Mouse (Mus musculus) gastrocnemius, postnatal 36 days (tissue): ENCODE measurements at regions not wholly inside any gene's neighbourhood (a gene's known extent, or its start where the extent isn't known, plus 50 kb on each side); places are given as distances from the start of the nearest gene placed in this dataset.

Experiments used
- DNase-seq, 2 experiments: peaks; one replicate each; pipeline ENCODE4 v3.0.0; 2022
- intact Hi-C: fragments of 180-260 bp; cut with DNase I; formaldehyde crosslinking; loops from one replicate; pipeline ENCODE4 v1.15.1; 2025

- intact Hi-C loops, result no loop called here
- DNase-seq, result no peak
Observed at GRCm38 (mm10) chr10:111815160-111815559, 157.3 kb upstream of the Krr1 start.

DNA sequence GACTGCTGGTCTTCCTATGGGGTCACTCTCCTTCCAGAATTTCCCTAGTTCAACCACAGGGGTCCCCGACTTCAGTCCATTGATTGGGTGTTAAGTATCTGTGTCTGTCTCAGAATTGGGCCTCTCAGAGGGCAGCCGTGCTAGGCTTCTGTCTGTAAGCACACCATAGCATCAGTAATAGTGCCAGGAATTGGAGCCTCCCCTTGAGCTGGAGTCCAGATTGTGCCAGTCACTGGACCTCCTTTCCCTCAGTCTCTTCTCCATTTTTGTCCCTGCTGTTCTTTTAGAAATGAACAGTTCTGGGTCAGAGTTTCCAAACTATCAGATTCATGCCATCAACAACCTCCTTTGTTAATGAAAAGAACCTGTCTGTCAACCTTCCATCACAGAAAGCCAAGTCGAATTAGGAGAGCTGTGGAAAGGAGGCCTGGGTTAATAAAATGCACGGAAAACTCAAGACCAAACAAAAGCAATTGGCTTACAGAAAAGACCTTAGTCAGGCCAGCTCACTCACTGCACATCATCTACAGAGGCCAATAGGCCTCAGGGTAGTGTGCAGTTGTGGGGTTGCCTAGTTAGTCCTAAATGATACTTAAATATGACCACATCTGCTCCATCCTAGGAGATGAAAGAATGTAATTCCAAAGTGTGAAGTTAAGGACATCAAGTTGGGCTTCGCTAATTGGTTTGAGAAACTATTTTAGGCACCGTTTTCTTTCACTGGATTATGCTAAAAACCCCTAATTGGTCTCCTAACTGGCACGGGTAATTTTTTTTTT lies 156.5 kb upstream of the Krr1 start:
- DNase-seq, result no peak
- intact Hi-C loops, result no loop called here

GRCm38 (mm10) chr10:111819755-111820451 lies 152.6 kb upstream of the Krr1 start:
- DNase-seq, result peak in 1 of 2 experiments; percentile 33
- intact Hi-C loops, result no loop called here

- no peak for DNase-seq
- intact Hi-C loops, result no loop called here
Observed at GRCm38 (mm10) chr10:111824820-111825219, 147.6 kb upstream of the Krr1 start.

- intact Hi-C loops, result no loop called here
- DNase-seq, result no peak
Observed at GRCm38 (mm10) chr10:111826033-111826754, 146.3 kb upstream of the Krr1 start.

DNA sequence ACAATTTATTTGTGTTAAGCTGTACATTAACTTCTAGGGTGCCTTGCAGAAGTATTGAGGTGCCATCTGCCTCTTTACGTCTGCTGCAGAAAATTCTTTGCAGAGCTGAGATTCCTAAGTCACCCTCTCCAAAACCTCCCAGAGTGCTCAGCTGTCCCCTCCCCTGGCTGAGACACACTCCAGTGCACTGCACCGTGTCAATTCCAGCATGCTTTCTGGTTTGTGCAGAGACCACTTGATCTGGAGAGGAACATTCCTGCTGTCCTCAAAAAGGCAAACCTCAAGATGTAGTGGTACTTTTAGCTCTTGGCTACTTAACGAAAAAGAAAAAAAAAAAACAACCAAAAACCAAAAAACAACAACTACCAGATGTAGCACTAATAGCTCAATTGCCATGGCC lies 145.2 kb upstream of the Krr1 start:
- no peak for DNase-seq
- intact Hi-C loops, result no loop called here

- intact Hi-C loops, result no loop called here
- DNase-seq, result no peak
Observed at GRCm38 (mm10) chr10:111827930-111828329, 144.5 kb upstream of the Krr1 start.

GRCm38 (mm10) chr10:111828610-111829009 lies 143.9 kb upstream of the Krr1 start:
- intact Hi-C loops, result no loop called here
- DNase-seq, result no peak

- intact Hi-C loops, result no loop called here
- no peak for DNase-seq
Observed at GRCm38 (mm10) chr10:111829291-111829690, 143.2 kb upstream of the Krr1 start.

DNA sequence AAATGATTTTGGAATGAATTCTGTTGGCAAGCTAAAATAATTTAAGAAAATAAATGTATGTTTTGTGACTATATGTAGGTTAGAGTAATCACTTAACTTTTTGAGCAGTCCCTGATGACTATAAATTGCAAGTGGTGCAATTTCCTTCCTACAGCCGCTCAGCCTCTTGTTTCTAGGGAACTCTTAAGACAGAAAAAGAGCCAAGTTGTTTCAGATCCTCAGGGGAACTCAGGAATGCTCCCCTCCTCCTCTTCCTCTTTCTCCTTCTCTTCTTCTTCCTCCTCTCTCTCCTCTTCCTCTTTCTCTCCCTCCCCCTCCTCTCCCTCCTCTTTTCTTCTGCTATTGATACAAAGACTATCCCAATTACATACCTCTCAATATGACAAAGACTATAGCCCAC lies 141.4 kb upstream of the Krr1 start:
- intact Hi-C loops, result no loop called here
- no peak for DNase-seq

- intact Hi-C loops, result no loop called here
- DNase-seq, result no peak
Observed at GRCm38 (mm10) chr10:111833611-111834010, 138.9 kb upstream of the Krr1 start.

- no peak for DNase-seq
- intact Hi-C loops, result no loop called here
Observed at GRCm38 (mm10) chr10:111834280-111834679, 138.2 kb upstream of the Krr1 start.

- intact Hi-C loops, result no loop called here
- peak; percentile 21 to 44 for DNase-seq
Observed at GRCm38 (mm10) chr10:111834925-111835823, 137.3 kb upstream of the Krr1 start.

DNA sequence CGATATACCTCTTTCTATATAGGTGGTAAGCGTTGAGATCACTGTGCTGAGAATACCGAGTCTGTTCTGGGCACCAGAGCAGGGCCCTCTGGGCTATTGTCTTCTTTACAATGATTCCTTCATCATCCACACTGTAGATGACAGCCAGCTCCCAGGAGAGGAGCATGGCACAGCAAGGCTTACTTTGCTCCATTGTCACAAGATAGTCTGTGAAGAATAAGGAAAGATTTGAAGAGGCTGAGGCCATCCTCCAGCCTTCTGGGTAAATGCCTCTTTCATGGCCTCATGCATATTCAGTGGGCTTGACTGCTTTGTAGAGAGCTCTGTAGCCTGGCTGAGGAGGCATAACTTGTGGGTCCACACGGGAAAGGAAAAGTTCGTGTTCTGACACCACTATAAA lies 136.3 kb upstream of the Krr1 start:
- intact Hi-C loops, result no loop called here
- DNase-seq, result no peak

DNA sequence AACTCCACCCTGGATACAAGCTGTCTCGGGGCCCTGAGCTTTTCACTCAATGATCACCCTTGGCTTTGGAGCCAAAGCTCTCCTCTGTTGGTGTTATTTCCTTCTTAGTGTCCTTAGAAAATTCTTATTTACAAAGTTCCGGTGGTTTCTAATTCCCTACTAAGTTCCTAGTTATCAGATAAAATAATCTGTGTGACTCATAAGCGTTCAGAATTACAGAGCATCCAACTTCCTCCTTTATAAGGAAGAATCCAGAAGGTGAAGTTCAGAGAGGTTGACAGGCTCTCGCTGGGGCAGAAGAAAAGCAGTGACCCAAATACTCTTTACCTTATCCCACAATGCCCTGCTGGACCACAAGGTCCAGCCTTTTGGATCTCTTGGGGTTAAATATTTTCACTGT lies 135.7 kb upstream of the Krr1 start:
- intact Hi-C loops, result no loop called here
- no peak for DNase-seq

GRCm38 (mm10) chr10:111842321-111842775 lies 130.1 kb upstream of the Krr1 start:
- DNase-seq, result no peak
- intact Hi-C loops, result no loop called here

DNA sequence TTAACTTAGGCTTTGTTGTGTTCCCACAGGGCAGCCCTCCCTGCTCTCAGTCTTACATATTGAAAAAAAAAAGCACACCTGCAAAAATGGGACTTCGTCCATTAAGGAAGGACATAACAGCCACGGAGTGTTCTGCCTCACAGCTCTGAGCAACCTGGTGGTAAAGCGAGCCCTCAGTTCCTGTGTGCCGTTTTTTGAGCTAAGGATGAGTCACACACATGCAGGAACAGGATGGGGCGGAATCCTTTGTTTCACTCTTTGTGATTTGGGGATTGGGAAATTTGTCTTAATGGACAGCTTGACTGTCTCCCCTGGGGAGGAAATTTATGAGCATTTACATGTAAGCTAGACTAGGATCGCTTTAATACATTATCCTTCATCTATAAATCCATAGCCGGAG lies 129.6 kb upstream of the Krr1 start:
- no peak for DNase-seq

GRCm38 (mm10) chr10:111843301-111843700 lies 129.2 kb upstream of the Krr1 start:
- DNase-seq, result no peak
- intact Hi-C loops, result no loop called here

More for the DNA sequence above, 129.6 kb upstream of the Krr1 start:
- intact Hi-C loops, result no loop called here

- intact Hi-C loops, result no loop called here
- DNase-seq, result peak in 1 of 2 experiments; percentile 11
Observed at GRCm38 (mm10) chr10:111844144-111844543, 128.3 kb upstream of the Krr1 start.

DNA sequence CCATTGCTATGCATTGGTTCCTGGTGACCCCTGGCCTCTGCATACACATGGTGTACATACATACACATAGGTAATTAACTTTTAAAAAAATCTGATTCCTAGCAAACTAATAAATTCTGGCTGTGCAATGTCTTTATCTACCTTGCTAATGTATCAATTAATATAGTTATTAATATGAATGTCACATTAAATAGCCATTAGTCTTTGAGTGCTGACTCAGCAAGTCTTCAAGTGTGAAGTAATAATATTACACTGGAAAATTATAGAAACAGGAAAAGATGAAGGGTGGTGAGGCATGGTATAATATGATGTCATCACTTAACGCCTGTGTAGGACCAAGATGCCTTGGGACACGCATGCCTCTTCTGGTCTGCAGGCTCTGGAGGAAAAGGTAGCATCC lies 126.5 kb upstream of the Krr1 start:
- DNase-seq, result no peak
- intact Hi-C loops, result no loop called here
